Mouse (Mus musculus): ENCODE measurements at regions not wholly inside any gene's neighbourhood (a gene's known extent, or its start where the extent isn't known, plus 50 kb on each side); places are given as distances from the start of the nearest gene placed in this dataset.

DNA sequence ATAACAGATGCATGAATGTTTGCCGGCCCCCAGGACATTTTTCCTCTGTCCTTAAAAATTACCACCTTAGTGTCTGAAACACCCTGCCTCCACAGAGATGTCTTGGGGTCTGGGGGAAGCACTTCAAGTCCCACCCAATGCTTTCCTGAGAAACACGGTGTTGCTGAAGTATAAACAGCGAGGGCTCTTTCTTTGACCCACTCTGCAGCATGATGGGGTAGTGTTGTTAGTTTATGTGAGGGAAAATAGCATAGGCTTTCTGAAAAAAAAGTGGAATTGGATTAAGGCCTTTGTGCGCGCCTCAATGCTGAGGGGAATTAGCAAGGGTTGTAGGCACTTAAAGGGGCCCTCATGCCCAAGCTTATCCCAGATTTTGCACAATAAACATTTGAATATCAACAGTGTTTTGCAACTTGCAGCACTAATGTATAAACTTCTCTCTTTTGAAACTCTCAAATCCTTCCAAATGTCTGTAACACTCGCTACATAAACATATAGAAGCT, 201.8 kb downstream of the Nr2f2 start:
- Histone ChIP-seq H3K4me3 (replicated peaks) (no peak overlapping the region), H3K9me3 (replicated peaks) (no peaks in the 10 kb centered on the region), H3K4me1 (no peaks in the 10 kb centered on the region), H3K9ac (no peak overlapping the region), H3K4me2 (no peak overlapping the region), H3K27ac (no peak overlapping the region), H3K36me3 (no peaks in the 10 kb centered on the region), H3K27me3 (no peaks in the 10 kb centered on the region)
- 72% methylated on average over 6 of the region's 6 CpGs for whole genome bisulfite sequencing
- ATAC-seq (replicated peaks; ENCODE audit: low FRiP score): no peak

DNA sequence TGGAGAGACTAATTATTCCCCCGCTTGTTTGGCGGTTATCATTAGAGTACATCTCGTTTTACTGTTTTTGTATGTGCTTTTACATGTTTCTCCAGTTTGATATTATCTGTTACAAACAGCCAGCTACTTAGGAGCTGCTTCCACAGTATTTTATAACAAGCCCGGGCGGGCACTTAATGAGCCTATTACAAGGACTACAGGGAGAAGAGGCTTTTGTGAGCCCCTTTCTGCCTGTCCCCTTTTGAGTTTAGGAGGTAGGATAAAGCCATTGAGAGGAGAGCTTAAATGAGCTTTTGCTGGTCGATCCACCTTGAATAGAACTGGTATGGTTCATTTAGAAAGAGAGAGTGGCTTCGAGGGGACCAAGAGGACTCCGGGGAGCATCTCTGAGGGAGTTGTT, 208.0 kb downstream of the Nr2f2 start:
- WGBS: 53% methylated on average over 8 of the region's 8 CpGs
- 0 out of 2 replicates have a peak, but pooled peaks cover 3% of the 10 kb centered on the region for H3K4me1 ChIP-seq
- H3K36me3 ChIP-seq: no peaks in the 10 kb centered on the region
- H3K9me3 ChIP-seq (replicated peaks): no peaks in the 10 kb centered on the region
- no peak overlapping the region for H3K27ac ChIP-seq
- no peak overlapping the region for H3K9ac ChIP-seq
- no peak overlapping the region for H3K4me3 ChIP-seq (replicated peaks)
- H3K4me2 ChIP-seq: no peak overlapping the region
- H3K27me3 ChIP-seq: no peaks in the 10 kb centered on the region
- no peak for ATAC-seq (replicated peaks; ENCODE audit: low FRiP score)

DNA sequence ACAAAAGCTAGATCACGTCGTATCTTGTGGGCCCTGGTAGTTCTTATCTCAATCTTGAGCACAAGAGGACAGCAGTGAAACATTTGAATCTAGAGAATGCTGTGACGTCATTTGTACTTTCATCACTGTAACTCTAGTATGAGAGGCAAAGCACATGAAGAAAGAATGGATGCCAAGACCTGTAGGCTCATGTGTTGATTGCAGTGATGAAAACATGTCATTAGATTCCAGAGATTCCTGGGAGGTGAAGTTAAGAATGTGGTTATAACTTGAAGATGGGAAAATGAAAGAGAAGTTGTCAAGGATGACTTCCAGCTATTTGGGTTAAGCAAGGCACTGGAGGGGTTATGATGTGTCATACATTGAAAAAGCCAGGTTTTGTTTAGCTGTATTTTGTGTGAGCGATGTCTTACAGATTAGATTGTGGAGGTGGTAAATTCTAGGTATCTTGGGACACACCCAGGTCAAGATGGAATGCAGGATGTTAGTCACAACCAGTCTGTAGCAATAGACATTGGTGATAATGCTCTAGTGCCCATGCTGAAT, 221.7 kb downstream of the Nr2f2 start:
- no peak overlapping the region for H3K4me3 ChIP-seq (replicated peaks)

DNA sequence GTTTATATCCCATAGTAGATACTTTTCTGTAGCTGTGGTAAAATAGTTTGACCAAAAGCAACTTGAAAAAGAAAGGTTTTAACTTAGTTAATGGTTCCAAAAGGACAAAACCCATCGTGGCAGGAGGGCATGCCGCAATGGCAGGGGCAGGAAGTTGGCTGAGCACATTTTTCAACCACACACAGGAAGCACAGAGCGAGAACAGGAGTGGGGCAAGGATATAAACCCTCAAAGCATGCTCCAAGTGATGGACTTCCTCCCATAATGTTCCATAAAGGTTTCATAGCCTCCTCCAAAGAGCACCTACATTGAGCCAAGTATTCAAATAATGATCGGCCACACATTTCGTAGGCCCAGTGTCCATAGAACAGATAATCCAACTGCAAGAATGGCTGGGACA, 229.7 kb downstream of the Nr2f2 start:
- Histone ChIP-seq H3K4me2 (no peak overlapping the region), H3K9ac (no peak overlapping the region), H3K36me3 (no peaks in the 10 kb centered on the region), H3K9me3 (replicated peaks) (no peaks in the 10 kb centered on the region), H3K27me3 (no peaks in the 10 kb centered on the region), H3K27ac (no peak overlapping the region), H3K4me3 (replicated peaks) (no peak overlapping the region), H3K4me1 (no peaks in the 10 kb centered on the region)
- WGBS: 87% methylated on average over 5 of the region's 5 CpGs
- ATAC-seq (replicated peaks; ENCODE audit: low FRiP score): no peak

More for the DNA sequence above, 221.7 kb downstream of the Nr2f2 start:
- H3K27me3 ChIP-seq: no peaks in the 10 kb centered on the region
- ATAC-seq (replicated peaks; ENCODE audit: low FRiP score): no peak
- no peak overlapping the region for H3K4me2 ChIP-seq
- H3K4me1 ChIP-seq: no peaks in the 10 kb centered on the region
- H3K36me3 ChIP-seq: no peaks in the 10 kb centered on the region
- no peaks in the 10 kb centered on the region for H3K9me3 ChIP-seq (replicated peaks)
- 76% methylated on average over 4 of the region's 4 CpGs for WGBS
- H3K27ac ChIP-seq: no peak overlapping the region
- H3K9ac ChIP-seq: no peak overlapping the region

DNA sequence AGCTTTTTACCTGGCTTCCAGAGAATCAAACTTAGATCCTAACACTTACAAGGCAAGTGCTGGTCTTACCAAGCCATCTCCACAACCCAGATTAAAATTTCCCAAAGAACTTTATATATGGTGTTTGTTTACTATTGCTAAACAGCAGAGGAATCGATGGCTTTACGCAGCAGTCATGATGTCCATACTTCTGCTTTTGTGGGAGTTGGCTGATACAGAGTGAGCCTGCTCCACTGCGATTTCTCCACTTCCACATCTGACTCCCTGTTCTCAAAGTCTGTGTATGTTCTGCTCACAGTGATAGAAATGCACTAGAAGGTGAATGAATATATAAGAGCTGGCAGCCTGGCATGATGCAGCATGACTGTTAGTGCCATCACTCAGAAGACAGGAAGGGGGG, 231.1 kb downstream of the Nr2f2 start:
- no peaks in the 10 kb centered on the region for H3K27me3 ChIP-seq
- no peak overlapping the region for H3K4me2 ChIP-seq
- H3K4me1 ChIP-seq: no peaks in the 10 kb centered on the region
- H3K27ac ChIP-seq: no peak overlapping the region
- H3K9ac ChIP-seq: no peak overlapping the region
- ATAC-seq (replicated peaks; ENCODE audit: low FRiP score): no peak
- no peaks in the 10 kb centered on the region for H3K36me3 ChIP-seq
- H3K9me3 ChIP-seq (replicated peaks): no peaks in the 10 kb centered on the region
- 92% methylated on average over 3 of the region's 3 CpGs for WGBS
- H3K4me3 ChIP-seq (replicated peaks): no peak overlapping the region

DNA sequence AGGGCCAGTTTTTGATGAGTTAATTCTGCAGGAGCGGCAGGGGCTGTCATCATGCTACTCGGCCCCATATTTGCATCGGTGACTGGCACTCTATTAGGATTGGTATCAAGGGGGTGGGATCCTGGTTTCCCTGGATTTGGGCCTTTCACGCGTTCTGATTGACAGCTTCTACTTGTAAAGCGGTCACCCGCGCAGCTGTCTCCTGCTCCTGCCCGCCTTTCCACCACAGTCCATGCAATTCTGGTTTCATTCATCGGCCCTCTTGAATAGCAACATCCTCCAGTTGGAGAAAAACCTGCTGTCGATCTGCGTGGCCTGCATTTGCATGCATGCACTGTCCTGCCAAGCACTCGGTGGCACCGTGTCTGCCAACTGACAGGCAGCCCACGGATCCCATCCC, 236.6 kb downstream of the Nr2f2 start:
- Histone ChIP-seq H3K4me1 (no peaks in the 10 kb centered on the region), H3K27ac (no peak overlapping the region), H3K9ac (no peak overlapping the region), H3K27me3 (no peaks in the 10 kb centered on the region), H3K4me3 (replicated peaks) (no peak overlapping the region), H3K4me2 (no peak overlapping the region), H3K36me3 (no peaks in the 10 kb centered on the region), H3K9me3 (replicated peaks) (no peaks in the 10 kb centered on the region)
- no peak for ATAC-seq (replicated peaks; ENCODE audit: low FRiP score)
- WGBS: 79% methylated on average over 15 of the region's 15 CpGs

DNA sequence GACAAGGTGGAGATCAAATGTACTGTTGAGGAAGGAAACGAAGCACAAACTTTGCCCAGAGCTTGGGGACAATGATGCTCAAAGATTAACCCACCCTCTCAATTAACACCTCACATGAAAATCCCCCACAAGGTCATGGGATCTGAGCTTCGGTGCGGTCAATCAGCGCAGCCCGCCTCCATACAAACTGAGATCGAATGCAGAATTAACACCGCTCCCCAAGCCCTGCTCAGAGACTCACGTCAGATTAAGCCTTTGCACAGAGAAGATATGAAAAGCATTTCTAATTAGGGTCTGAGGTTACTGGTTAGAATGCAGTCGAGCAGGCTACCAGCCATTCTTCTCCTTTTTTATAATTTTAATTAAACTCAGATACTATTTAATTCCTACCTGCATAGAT, 243.7 kb downstream of the Nr2f2 start:
- H3K9me3 ChIP-seq (replicated peaks): no peaks in the 10 kb centered on the region
- H3K27ac ChIP-seq: no peak overlapping the region
- no peaks in the 10 kb centered on the region for H3K36me3 ChIP-seq
- no peak for ATAC-seq (replicated peaks; ENCODE audit: low FRiP score)
- H3K27me3 ChIP-seq: no peaks in the 10 kb centered on the region; the same call in 1 of the 2 replicates
- H3K4me2 ChIP-seq: no peak overlapping the region
- H3K4me3 ChIP-seq (replicated peaks): no peak overlapping the region
- no peak overlapping the region for H3K9ac ChIP-seq
- WGBS: 68% methylated on average over 9 of the region's 9 CpGs
- H3K4me1 ChIP-seq: peaks cover 10% of the 10 kb centered on the region

DNA sequence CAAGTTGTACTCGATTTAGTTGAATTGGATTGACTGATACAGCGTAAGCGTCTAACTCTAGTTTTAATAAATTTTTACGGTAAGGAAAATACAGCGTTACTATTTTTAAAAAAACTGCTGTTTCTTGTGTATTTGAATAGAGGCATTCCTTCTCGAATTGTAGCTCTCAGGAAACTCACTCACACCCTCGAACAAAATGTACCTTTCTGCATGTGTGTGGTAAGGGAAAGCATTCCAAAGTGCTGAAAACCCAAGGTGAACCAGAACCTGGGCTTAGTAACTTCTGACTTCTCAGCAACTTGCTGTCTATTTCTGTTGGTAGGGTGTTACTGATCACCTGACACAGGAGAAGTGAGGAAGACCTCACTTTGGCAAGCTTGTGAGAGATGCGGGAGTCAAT, 247.0 kb downstream of the Nr2f2 start:
- 89% methylated on average over 8 of the region's 8 CpGs for WGBS
- Histone ChIP-seq H3K9ac (no peak overlapping the region), H3K36me3 (no peaks in the 10 kb centered on the region), H3K4me2 (no peak overlapping the region), H3K27ac (no peak overlapping the region), H3K4me3 (replicated peaks) (no peak overlapping the region), H3K9me3 (replicated peaks) (no peaks in the 10 kb centered on the region), H3K4me1 (peaks cover 10% of the 10 kb centered on the region), H3K27me3 (no peaks in the 10 kb centered on the region; the same call in 1 of the 2 replicates)
- no peak for ATAC-seq (replicated peaks; ENCODE audit: low FRiP score)

DNA sequence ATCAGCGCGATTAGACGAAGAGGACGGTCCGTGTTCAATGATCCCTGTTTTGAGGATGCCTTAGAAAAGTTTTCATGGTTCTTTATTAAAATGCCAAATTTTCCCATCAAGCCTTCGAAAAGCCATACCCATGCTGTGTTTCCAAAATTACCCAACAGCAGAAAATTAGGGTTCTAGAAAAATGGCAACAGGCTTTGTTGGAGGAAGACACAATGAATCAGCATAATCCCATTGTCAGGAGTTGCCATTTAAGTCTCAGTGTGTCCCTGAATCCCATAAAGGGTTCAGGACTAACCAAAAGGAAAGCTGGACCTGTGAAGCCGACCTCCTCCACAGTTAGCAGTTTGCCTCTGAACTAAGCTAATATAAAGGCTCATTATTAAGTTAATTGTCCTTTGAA, 247.6 kb downstream of the Nr2f2 start:
- H3K4me1 ChIP-seq: peaks cover 10% of the 10 kb centered on the region
- 32% methylated on average over 7 of the region's 7 CpGs for WGBS
- ATAC-seq (replicated peaks; ENCODE audit: low FRiP score): no peak
- H3K27ac ChIP-seq: no peak overlapping the region
- no peak overlapping the region for H3K9ac ChIP-seq
- H3K4me2 ChIP-seq: peak overlapping the region; percentile 62
- no peaks in the 10 kb centered on the region for H3K36me3 ChIP-seq
- no peaks in the 10 kb centered on the region; the same call in 1 of the 2 replicates for H3K27me3 ChIP-seq
- H3K9me3 ChIP-seq (replicated peaks): no peaks in the 10 kb centered on the region
- peak overlapping the region; percentile 36 for H3K4me3 ChIP-seq (replicated peaks)

DNA sequence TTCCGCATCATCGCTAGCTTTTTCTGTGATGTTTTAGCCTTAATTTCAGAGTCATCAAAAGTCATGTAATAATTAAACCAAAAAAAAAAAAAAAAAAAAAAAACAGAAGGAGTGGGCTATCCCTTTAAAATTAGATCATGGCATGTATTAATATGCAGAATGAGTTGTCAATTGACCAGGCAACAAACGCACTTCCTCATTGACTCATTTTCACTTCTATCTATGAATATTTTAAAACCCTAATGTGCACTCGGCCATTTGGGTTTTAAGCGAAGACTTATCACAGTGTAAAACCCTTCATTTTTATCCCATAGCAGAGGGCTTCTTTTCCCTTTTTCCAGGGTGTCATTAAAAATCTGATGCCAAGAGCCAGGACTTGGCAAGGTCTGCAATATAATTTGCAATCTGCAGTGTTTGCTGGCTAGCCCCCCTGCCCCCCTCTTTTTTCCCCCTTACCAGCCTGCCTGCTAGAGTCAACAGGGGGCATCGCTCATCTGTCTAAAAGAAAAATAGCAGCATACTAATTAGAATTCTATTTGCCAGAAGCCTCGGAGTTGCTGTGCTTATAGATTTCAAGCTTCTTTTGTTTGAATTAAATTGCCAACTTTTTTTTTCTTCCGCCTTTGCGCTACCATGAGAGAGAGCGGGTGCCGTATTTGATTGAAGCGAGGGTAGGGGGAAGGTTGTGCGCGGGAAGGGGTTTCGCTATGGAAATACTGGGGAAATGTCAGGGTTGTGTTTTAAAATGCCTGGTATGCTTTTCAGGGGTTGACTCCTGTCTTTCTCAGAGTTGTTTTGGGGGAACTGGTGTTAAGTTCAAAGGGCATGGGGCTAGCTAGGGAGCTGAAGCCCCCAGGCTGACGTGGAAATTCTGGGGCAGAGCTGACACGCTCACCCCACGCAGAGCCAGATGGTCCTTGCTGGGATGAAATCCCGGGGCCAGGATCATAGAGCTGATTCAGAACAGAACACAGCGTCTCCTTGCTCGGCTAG, 248.3 kb downstream of the Nr2f2 start:
- peaks cover 10% of the 10 kb centered on the region for H3K4me1 ChIP-seq
- H3K36me3 ChIP-seq: no peaks in the 10 kb centered on the region
- H3K9ac ChIP-seq: no peak overlapping the region
- H3K4me2 ChIP-seq: peak overlapping the region; percentile 62
- peak; percentile 33; the same call in 1 of the 2 replicates for ATAC-seq (replicated peaks; ENCODE audit: low FRiP score)
- no peak overlapping the region for H3K27ac ChIP-seq
- 12% methylated on average over 21 of the region's 21 CpGs for WGBS
- H3K9me3 ChIP-seq (replicated peaks): no peaks in the 10 kb centered on the region
- peak overlapping the region; percentile 36 for H3K4me3 ChIP-seq (replicated peaks)
- H3K27me3 ChIP-seq: no peaks in the 10 kb centered on the region; the same call in 1 of the 2 replicates

DNA sequence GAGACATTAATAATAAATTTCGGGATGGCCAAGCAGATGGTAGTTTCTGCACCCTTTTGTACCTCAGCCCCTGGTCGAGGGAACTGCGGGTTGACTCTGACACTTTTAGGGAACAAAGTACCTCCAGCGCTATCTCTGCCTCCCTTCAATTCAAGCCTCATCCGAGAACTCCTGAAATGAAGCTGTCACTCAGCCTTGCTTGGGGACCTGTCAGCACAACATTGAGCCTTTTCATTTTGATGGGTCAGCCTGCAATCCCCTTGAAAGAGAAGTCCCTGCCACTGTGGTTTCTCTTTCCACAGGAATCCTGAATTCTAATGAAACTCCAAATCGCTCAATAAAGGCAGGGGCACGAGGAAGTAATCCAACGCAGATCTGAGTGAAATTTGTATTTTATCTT, 257.5 kb downstream of the Nr2f2 start:
- Histone ChIP-seq H3K27me3 (0 out of 2 replicates have a peak, but pooled peaks cover 3% of the 10 kb centered on the region), H3K4me1 (peaks cover 5% of the 10 kb centered on the region; the same call in 1 of the 2 replicates), H3K4me3 (replicated peaks) (no peak overlapping the region), H3K4me2 (no peak overlapping the region), H3K9ac (no peak overlapping the region), H3K9me3 (replicated peaks) (no peaks in the 10 kb centered on the region), H3K27ac (no peak overlapping the region), H3K36me3 (no peaks in the 10 kb centered on the region)
- WGBS: 48% methylated on average over 8 of the region's 8 CpGs
- no peak for ATAC-seq (replicated peaks; ENCODE audit: low FRiP score)

DNA sequence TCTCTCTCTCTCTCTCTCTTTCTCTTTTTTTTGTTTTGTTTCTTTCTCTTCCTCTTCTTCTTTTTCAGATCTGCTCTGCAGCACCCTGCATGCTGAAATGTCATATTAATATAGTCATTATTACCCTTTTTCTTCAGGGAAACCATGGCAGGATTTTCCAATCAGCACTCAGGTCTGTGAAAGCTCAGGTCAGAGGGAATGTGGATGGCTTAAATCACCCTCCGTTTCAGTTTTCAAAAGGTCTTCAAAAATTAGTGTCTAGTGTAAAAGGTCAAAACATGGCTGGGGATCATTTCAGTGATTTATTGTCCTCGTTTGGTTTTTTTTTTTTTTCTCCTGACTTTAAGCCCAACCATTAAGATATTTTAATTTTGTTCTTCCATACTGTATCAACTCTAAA, 261.5 kb downstream of the Nr2f2 start:
- Histone ChIP-seq H3K9ac (no peak overlapping the region), H3K4me2 (no peak overlapping the region), H3K27me3 (0 out of 2 replicates have a peak, but pooled peaks cover 3% of the 10 kb centered on the region), H3K4me3 (replicated peaks) (no peak overlapping the region), H3K27ac (no peak overlapping the region), H3K36me3 (no peaks in the 10 kb centered on the region), H3K4me1 (peaks cover 5% of the 10 kb centered on the region; the same call in 1 of the 2 replicates), H3K9me3 (replicated peaks) (no peaks in the 10 kb centered on the region)
- 10% methylated on average over 2 of the region's 2 CpGs for WGBS
- no peak for ATAC-seq (replicated peaks; ENCODE audit: low FRiP score)

All from kidney, embryonic 15.5 days (tissue).